Mouse (Mus musculus) cerebellum, adult 2 months (tissue): Measurements from ENCODE around the gene Slc16a13. TPM values are rescaled to one million over a fixed set of nuclear protein-coding genes. Genes with fewer than 3 reads are reported as not detected.
A peak's percentile ranks its signal among the peaks of the same experiment; 100 is the strongest.

Experiments used
- DNase-seq, 2 experiments: peaks; one replicate each; pipeline ENCODE4 v3.0.0; 2021
- H3K27ac ChIP-seq: fragments of 200-500 bp; 2 replicates; pipeline ENCODE4 v1.5.1; 2012; ENCODE audit warnings: low read length, control low read depth, inconsistent platforms; ENCODE audit not compliant: insufficient read depth
- H3K27me3 ChIP-seq: fragments of 200-500 bp; 2 replicates; pipeline ENCODE4 v1.6.1; 2012; ENCODE audit warnings: inconsistent platforms, mild to moderate bottlenecking, low read length, moderate library complexity; ENCODE audit not compliant: control insufficient read depth, insufficient read depth
- H3K4me1 ChIP-seq: fragments of 200-500 bp; 2 replicates; pipeline ENCODE4 v1.6.1; 2011; ENCODE audit warnings: low read length; ENCODE audit not compliant: control insufficient read depth, insufficient read depth
- H3K4me3 ChIP-seq: fragments of 200-500 bp; replicated peaks from 2 replicates; pipeline ENCODE3; 2011; ENCODE audit warnings: mild to moderate bottlenecking, low read depth, low read length, control low read depth; ENCODE audit not compliant: insufficient read depth
- CTCF ChIP-seq: fragments of 200-500 bp; IDR thresholded peaks from 2 replicates; pipeline ENCODE4 v1.5.1; 2011; ENCODE audit warnings: low read depth, mild to moderate bottlenecking, control low read depth, low read length, moderate library complexity, borderline replicate concordance; ENCODE audit not compliant: insufficient read depth
- POLR2A ChIP-seq: fragments of 200-500 bp; IDR thresholded peaks from 2 replicates; pipeline ENCODE4 v1.6.1; 2011; ENCODE audit warnings: low read length, control low read depth, borderline replicate concordance; ENCODE audit not compliant: insufficient read depth
- WGBS: fragments of 180-500 bp; shearing (Covaris S2); methylation state at CpG from one replicate; pipeline ENCODE4 v1.1.7; 2018; 5-methylcytosine and 5-hydroxymethylcytosine counted together
- polyA plus RNA-seq: library from polyadenylated mRNA; depleted of rRNA; stranded (reverse); fragments of >200 nt; gene quantifications from 2 replicates; pipeline ENCODE4 v1.2.3, GENCODE M21; 2012

Gene Slc16a13
- polyA plus RNA-seq, 1 experiment = 8.8 TPM

- Histone ChIP-seq H3K27me3 (no peaks in the 10 kb centered on the region), H3K4me1 (peaks cover 3% of the 10 kb centered on the region), H3K4me3 (peak overlapping the region; percentile 32), H3K27ac (no peak overlapping the region)
- peak; percentile 82 to 85 for DNase-seq
- TF ChIP-seq CTCF (no peak), POLR2A (peak; percentile 40; the same call in 1 of the 2 replicates)
- under 1% methylated on average over 19 of the region's 19 CpGs for WGBS
Observed at GRCm38 (mm10) chr11:70228828-70229227, 8.0 kb upstream of the Slc16a13 start.

GRCm38 (mm10) chr11:70227661-70228245 is 6.9 kb upstream of the Slc16a13 start:
- Histone ChIP-seq H3K4me3 (no peak overlapping the region), H3K27me3 (no peaks in the 10 kb centered on the region), H3K4me1 (peaks cover 3% of the 10 kb centered on the region; the same call in 1 of the 2 replicates), H3K27ac (no peak overlapping the region)
- TF ChIP-seq CTCF (no peak), POLR2A (no peak)
- WGBS = 91% methylated on average over 4 of the region's 4 CpGs
- DNase-seq = peak in 1 of 2 experiments; percentile 25

GRCm38 (mm10) chr11:70227126-70227525 is 6.3 kb upstream of the Slc16a13 start:
- Histone ChIP-seq H3K4me3 (no peak overlapping the region), H3K27me3 (no peaks in the 10 kb centered on the region), H3K4me1 (peaks cover 3% of the 10 kb centered on the region; the same call in 1 of the 2 replicates), H3K27ac (no peak overlapping the region)
- DNase-seq = no peak
- TF ChIP-seq CTCF = no peak
- TF ChIP-seq POLR2A = no peak
- WGBS = 50% methylated on average over 5 of the region's 5 CpGs

- WGBS = 28% methylated on average over 18 of the region's 18 CpGs
- peak in 1 of 2 experiments; percentile 29 for DNase-seq
- Histone ChIP-seq H3K27ac (no peak overlapping the region), H3K4me3 (no peak overlapping the region), H3K27me3 (no peaks in the 10 kb centered on the region), H3K4me1 (peaks cover 3% of the 10 kb centered on the region; the same call in 1 of the 2 replicates)
- no peak for TF ChIP-seq CTCF
- TF ChIP-seq POLR2A = no peak
Observed at GRCm38 (mm10) chr11:70226602-70226890, 5.7 kb upstream of the Slc16a13 start.

- DNase-seq = peak in 1 of 2 experiments; percentile 27
- Histone ChIP-seq H3K27ac (no peak overlapping the region), H3K27me3 (no peaks in the 10 kb centered on the region)
Observed at GRCm38 (mm10) chr11:70225798-70226601, 5.1 kb upstream of the Slc16a13 start.

GRCm38 (mm10) chr11:70223724-70224123 is 2.9 kb upstream of the Slc16a13 start:
- Histone ChIP-seq H3K27me3 (no peaks in the 10 kb centered on the region), H3K4me3 (no peak overlapping the region), H3K27ac (no peak overlapping the region), H3K4me1 (peaks cover 9% of the 10 kb centered on the region)
- TF ChIP-seq CTCF = no peak
- 85% methylated on average over 9 of the region's 9 CpGs for WGBS
- no peak for DNase-seq

More at GRCm38 (mm10) chr11:70225798-70226601, 5.1 kb upstream of the Slc16a13 start:
- Histone ChIP-seq H3K4me1 (peaks cover 3% of the 10 kb centered on the region; the same call in 1 of the 2 replicates), H3K4me3 (no peak overlapping the region)
- TF ChIP-seq POLR2A = no peak
- TF ChIP-seq CTCF = peak; percentile 18; the same call in 1 of the 2 replicates
- WGBS = 49% methylated on average over 27 of the region's 27 CpGs

GRCm38 (mm10) chr11:70221603-70222500 is 988 bp upstream of the Slc16a13 start:
- DNase-seq = peak in 1 of 2 experiments; percentile 53

More at GRCm38 (mm10) chr11:70221603-70222500, 988 bp upstream of the Slc16a13 start:
- no peak for TF ChIP-seq POLR2A
- TF ChIP-seq CTCF = no peak
- Histone ChIP-seq H3K27me3 (no peaks in the 10 kb centered on the region), H3K4me1 (peaks cover 13% of the 10 kb centered on the region), H3K27ac (peak overlapping the region; percentile 78), H3K4me3 (peak overlapping the region; percentile 82)
- WGBS = 7% methylated on average over 14 of the region's 14 CpGs
